Mouse (Mus musculus): ENCODE data around the gene Kcna4. TPM values are rescaled to one million over a fixed set of nuclear protein-coding genes. Genes with fewer than 3 reads are reported as not detected.

Kcna4 gene
- 10 to 100 TPM; 35.3 to 39.7 TPM for total RNA-seq (2021)
- long read RNA-seq, experiment 1, full-length matches to known transcripts = 7 of 8 reads
- long read RNA-seq, experiment 1, partial matches to known transcripts = 0 of 8 reads
- long read RNA-seq, experiment 1, other reads (novel, unspliced or antisense) = 1 of 8 reads
- long read RNA-seq, experiment 2, full-length matches to known transcripts = 7 of 8 reads
- long read RNA-seq, experiment 2, partial matches to known transcripts = 0 of 8 reads
- long read RNA-seq, experiment 2, other reads (novel, unspliced or antisense) = 1 of 8 reads

DNA sequence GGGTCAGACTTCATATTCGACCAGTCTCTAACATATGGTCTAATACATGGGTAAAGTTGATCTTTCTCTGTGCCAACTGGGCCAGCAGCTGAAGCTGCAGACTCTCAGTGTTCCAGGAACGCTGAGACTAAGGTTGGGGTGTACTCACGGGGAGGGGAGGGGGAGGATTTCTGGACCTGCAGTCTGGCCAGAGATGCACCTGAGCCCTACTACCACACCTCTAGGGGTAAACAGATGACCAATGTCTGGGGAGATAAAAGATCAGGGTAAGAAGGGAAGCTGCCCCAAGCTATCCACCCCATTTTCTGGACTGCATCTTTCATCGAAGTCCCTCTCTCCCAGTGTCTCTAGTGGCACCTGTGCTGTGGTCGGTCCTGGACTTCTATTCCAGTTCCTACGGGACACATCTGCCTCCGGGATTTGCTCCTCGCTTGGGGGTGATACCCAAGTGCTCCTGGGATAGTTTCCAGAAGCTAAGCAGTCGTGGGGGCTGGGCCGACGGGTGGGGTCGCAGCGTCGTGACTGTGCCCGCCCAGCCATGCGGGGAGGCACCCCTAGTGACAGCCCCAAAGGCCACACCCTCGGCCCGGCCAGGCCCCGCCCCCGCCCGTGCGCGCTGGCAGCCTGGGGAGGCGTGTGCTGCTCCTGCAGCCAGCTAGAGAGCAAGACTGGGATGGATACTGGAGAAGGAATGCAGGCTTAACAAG lies at the start of gene Kcna4:
TSS of gene Kcna4 (plus strand) at position 650 of the 707 bp plus-strand sequence.
- DNase-seq (ENCODE audit: low spot score in 2 of 2) = peak; percentile 58 to 66

DNA sequence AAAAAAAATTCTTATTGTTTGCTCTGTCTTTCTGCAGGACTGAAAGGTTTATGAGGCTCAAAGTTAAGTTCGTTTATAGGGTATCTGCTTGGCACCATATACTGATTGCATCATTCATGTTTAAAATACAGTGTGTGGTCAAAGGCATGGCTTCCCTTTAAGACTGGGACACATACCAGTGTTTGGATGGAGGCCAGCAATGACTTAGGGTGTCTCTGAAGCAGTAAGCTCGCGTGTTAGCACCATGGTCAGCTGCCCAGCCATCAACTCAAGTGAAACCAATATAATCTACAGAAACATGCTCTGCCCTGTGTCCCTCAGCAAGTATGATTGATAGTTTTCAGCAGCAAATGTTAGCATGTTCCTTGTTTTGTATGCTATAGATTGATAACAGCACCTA lies 32.3 kb upstream of the Kcna4 start:
- no peak for DNase-seq (ENCODE audit: low spot score in 2 of 2)

DNA sequence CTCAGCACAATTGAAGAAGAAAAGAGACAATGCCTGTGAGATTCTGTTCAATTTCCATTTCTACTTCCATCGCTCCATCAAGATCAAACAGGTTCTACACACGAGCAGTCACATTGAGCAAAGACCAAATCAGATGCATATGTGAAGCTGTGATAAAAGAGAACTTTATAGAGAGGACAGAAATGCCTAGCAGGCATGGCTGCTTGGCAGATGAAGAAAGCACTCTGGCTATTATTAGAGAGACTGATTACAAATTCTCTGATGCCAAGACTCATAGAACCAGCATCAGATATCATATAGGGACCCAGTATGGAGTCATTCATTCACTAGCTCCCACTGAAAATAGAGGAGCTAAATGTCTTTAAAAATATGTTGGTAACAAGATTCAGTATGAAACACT lies 24.2 kb upstream of the Kcna4 start:
- DNase-seq (ENCODE audit: low spot score in 2 of 2) = no peak

- DNase-seq (ENCODE audit: low spot score in 2 of 2) = no peak
Measured at GRCm38 (mm10) chr2:107270050-107270449, 20.4 kb upstream of the Kcna4 start.

- DNase-seq (ENCODE audit: low spot score in 2 of 2) = no peak
Measured at GRCm38 (mm10) chr2:107290697-107291019, 219 bp downstream of the Kcna4 start.

DNA sequence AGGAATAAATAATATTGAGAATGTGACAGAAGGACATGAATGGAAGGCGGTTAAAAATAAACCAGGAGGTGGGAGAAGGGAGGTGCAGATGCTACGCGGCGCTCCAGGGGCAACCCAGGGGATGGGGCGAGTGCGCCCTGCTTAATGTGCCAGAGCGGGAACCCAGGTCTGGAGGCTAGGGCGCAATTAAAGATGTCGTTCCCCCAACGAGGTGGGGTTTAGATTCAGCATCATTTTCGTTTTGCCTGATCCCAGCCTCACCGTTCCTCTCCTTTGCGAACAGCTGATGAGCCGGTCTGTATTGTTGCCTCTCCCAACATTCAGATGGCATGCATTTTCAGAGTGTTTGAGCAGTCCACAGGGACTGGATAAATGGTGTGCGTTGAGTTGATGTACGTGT lies 703 bp downstream of the Kcna4 start:
- DNase-seq (ENCODE audit: low spot score in 2 of 2) = peak; percentile 28 to 60

DNA sequence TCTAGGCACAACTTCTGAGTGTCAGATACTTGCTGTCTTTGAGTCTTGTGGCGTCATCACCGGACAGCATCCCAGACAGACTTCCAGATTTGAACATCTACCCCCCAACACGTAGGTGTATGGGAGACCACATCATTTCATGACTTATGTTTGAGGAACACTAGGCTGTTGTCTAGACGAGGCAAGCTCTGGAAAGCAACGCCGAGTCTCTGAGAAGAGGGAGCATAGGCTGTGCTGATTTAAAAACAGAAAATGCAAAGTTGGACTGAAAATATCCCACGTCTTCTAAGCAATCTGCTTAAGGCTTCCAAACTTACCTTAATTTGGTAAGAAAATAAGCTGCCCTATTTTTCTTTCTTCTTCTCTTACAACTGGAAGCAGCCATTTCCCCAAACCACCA lies 4.1 kb downstream of the Kcna4 start:
- DNase-seq (ENCODE audit: low spot score in 2 of 2) = no peak

DNA sequence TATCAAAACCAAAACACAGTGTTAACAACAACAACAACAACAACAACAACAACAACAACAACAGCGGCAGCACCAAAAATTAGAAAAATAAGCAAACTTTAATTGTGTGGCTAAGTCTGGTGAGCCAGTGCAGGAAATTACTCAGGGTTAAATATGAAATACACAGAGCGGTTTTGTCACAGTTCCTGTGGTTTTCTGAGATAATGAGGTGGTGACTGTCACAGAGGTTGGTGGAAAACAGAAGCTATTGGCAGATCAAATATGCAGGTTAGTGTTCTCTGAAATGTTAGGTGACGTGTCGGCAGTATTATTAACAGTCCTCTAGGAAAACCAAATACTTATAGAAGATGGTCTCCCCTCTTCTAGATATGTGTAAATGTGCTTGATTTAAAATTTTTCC lies 11.4 kb downstream of the Kcna4 start:
- no peak for DNase-seq (ENCODE audit: low spot score in 2 of 2)

GRCm38 (mm10) chr2:107304707-107305106 lies 14.3 kb downstream of the Kcna4 start:
- DNase-seq (ENCODE audit: low spot score in 2 of 2) = no peak

DNA sequence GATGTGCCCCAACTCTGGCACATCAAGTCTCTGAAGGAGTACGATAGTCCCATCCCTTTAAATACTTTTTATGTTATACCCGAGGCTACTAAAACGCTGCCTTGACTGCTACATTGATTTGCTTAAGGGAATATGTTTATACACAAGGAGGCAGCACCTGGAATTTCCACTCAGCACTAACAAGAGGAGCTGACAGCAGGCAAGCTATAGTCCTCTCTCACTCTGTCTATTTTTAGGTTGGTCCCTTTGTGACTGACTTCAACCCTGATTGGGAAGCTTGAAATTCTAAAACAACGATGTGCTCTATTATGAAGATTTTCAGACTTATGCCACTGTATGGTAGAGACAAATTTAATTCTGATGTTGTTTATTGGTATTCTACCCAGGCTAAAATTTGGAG lies 15.6 kb downstream of the Kcna4 start:
- no peak for DNase-seq (ENCODE audit: low spot score in 2 of 2)

GRCm38 (mm10) chr2:107318636-107319035 lies 28.2 kb downstream of the Kcna4 start:
- no peak for DNase-seq (ENCODE audit: low spot score in 2 of 2)

- DNase-seq (ENCODE audit: low spot score in 2 of 2) = no peak
Measured at GRCm38 (mm10) chr2:107321596-107322226, 31.3 kb downstream of the Kcna4 start.

DNA sequence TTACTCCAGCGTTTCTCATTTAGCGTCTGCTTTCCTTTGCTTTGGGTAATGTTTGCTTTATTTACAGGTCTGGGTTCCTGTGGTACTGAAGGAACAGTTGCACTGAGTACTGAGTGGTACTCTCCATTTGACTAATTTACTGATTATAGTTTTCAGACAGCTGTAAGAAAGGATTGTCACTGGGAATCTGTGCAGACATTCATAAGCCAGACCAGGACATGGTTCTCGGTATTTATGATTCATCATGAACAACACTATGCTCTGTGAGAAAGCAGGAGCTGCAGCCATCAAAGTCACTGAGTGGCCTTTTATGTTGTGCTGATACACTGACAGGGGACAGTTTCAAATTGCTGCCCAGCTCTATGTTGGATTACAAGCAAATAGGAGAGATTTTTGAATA lies 33.7 kb downstream of the Kcna4 start:
- no peak for DNase-seq (ENCODE audit: low spot score in 2 of 2)

GRCm38 (mm10) chr2:107327276-107327675 lies 36.8 kb downstream of the Kcna4 start:
- DNase-seq (ENCODE audit: low spot score in 2 of 2) = no peak

- DNase-seq (ENCODE audit: low spot score in 2 of 2) = no peak
Measured at GRCm38 (mm10) chr2:107341291-107341690, 50.9 kb downstream of the Kcna4 start.

DNA sequence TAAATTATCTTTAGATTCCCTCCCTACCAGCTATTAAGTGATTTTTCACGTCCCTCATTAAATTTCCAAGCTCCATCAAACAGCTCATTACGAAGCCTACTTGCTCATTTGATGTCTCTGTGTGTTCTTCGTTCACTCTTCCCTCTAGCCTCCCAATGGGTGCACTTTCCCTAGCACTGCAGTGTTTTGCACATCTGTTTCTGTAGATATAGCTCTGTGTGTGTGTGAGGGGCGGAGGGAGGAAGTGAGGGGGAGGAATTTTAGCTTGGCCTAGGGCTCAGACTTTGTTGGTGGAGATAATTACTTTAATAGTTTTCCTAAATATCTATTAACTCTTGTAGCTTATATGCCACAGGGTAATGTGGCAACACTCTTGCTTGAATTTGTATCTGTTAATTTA lies 54.4 kb downstream of the Kcna4 start:
- no peak for DNase-seq (ENCODE audit: low spot score in 2 of 2)

DNA sequence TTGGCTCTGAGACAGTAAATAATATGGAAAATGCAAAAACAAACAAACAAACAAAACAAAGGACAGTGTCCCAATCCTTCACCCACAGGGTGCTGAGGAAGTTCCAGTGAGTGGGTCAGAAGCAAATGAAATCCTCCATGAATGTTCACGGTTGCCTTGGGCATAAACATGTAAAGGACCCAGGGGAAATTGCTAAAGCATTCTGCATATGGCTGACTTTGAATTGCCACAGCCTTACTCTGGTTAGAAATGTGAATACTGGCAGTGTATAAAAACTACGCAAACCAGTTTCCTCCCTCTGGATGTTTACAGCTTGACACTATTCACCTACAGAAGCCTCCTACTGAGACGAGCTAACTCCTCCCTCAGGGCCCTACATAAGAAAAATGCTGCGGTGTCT lies 54.9 kb downstream of the Kcna4 start:
- no peak for DNase-seq (ENCODE audit: low spot score in 2 of 2)

Other genes starting within 250 kb of the Kcna4 start
- gene Fshb, start 231.0 kb upstream of the Kcna4 start, total RNA-seq (2021) = not detected